Mouse (Mus musculus): ENCODE measurements around the gene Xlr3b. TPM values are rescaled to one million over a fixed set of nuclear protein-coding genes. Genes with fewer than 3 reads are reported as not detected.
A peak's percentile ranks its signal among the peaks of the same experiment; 100 is the strongest.
"Not testable (repeated sequence)": the region's sequence is repeated elsewhere in the genome, so short reads cannot be mapped to it uniquely, and the experiment has no call there.

Gene Xlr3b
- 7.2 and 7.4 TPM in 2 replicates for polyA plus RNA-seq (2014; fragmentation: Nextera tagmentation; extraction: Ambion mirVana)

DNA sequence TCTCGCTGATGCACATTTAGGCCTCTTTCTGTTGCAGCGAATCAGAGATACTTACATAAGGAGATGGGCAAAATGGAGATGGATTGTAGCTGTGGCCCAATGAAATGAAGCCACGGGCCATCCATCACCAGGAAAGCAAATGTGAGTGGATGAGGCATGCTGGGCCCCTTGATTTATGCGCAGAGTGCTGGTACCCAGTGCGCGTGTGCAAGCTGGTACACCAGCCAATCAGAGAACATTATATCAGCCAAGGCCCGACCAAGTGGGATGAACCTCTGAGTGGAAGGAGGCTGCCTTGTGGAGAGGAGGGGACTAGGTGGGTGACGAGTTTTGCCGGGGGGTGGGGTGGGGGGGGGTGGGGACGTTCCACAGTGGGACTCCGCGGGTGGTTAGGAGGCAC is at the start of gene Xlr3b:
Xlr3b (plus strand) TSS at position 274 of the 400 bp plus-strand sequence.
- not testable (repeated sequence) for H3K4me1 ChIP-seq (ENCODE audit: control insufficient read depth, insufficient read depth, low read length); H3K36me3 ChIP-seq (ENCODE audit: control insufficient read depth, insufficient read depth, low read length); H3K4me2 ChIP-seq; ATAC-seq (replicated peaks; ENCODE audit: insufficient number of reproducible peaks, low FRiP score, low TSS enrichment); H3K9me3 ChIP-seq (replicated peaks; ENCODE audit: control insufficient read depth, low read length); H3K4me3 ChIP-seq (ENCODE audit: low read depth, low read length); H3K27ac ChIP-seq (ENCODE audit: low read depth, low read length); H3K27me3 ChIP-seq (ENCODE audit: control insufficient read depth, insufficient read depth, low read length); H3K9ac ChIP-seq (ENCODE audit: low read depth, low read length)
- 75% methylated on average over 11 of the region's 12 CpGs for WGBS (ENCODE audit: insufficient replicate concordance)

- not testable (repeated sequence) for H3K4me2 ChIP-seq; H3K27me3 ChIP-seq (ENCODE audit: control insufficient read depth, insufficient read depth, low read length); H3K9ac ChIP-seq (ENCODE audit: low read depth, low read length); H3K36me3 ChIP-seq (ENCODE audit: control insufficient read depth, insufficient read depth, low read length); ATAC-seq (replicated peaks; ENCODE audit: insufficient number of reproducible peaks, low FRiP score, low TSS enrichment); H3K9me3 ChIP-seq (replicated peaks; ENCODE audit: control insufficient read depth, low read length); H3K4me3 ChIP-seq (ENCODE audit: low read depth, low read length); H3K27ac ChIP-seq (ENCODE audit: low read depth, low read length); H3K4me1 ChIP-seq (ENCODE audit: control insufficient read depth, insufficient read depth, low read length)
- no CpG with 5 or more reads among the region's 7 CpGs for WGBS (ENCODE audit: insufficient replicate concordance)
These were observed 48.8 kb upstream of the Xlr3b start for GRCm38 (mm10) chrX:73143218-73143618.

- no CpG with 5 or more reads among the region's 20 CpGs for WGBS (ENCODE audit: insufficient replicate concordance)
- ATAC-seq (replicated peaks; ENCODE audit: insufficient number of reproducible peaks, low FRiP score, low TSS enrichment) = not testable (repeated sequence)
These were observed 43.5 kb upstream of the Xlr3b start, which contains the start of gene Xlr5b for GRCm38 (mm10) chrX:73148496-73148895. Xlr5b (plus strand) TSS chrX:73148796.

DNA sequence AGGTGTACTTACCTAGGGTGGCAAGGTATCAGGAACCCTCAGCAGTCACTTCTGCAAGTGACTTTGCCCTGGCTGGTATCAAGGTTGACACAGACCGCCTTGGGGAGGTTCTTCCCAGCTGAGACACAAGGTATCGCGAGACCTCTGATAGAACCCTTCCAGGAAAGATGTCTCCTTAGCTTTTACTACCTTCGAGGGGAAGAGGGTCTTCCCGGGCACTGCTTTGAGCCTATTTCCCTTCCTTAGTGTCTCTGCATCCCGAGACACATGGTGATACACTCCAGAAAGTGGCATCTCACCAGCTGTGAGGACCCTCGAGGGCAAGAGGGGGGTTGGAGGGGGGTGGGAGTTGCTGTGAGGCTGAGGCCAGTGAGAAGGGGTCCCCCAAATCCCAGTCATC is 42.7 kb upstream of the Xlr3b start, which contains the start of gene DXBay18:
DXBay18 (minus strand) TSS at position 101 of the 400 bp plus-strand sequence.
- not testable (repeated sequence) for H3K4me3 ChIP-seq (ENCODE audit: low read depth, low read length); H3K9ac ChIP-seq (ENCODE audit: low read depth, low read length)
- no CpG with 5 or more reads among the region's 7 CpGs for whole genome bisulfite sequencing (ENCODE audit: insufficient replicate concordance)

More at GRCm38 (mm10) chrX:73148496-73148895, 43.5 kb upstream of the Xlr3b start, which contains the start of gene Xlr5b:
- H3K27me3 ChIP-seq (ENCODE audit: control insufficient read depth, insufficient read depth, low read length); H3K9ac ChIP-seq (ENCODE audit: low read depth, low read length); H3K9me3 ChIP-seq (replicated peaks; ENCODE audit: control insufficient read depth, low read length); H3K4me2 ChIP-seq; H3K36me3 ChIP-seq (ENCODE audit: control insufficient read depth, insufficient read depth, low read length); H3K4me3 ChIP-seq (ENCODE audit: low read depth, low read length); H3K4me1 ChIP-seq (ENCODE audit: control insufficient read depth, insufficient read depth, low read length); H3K27ac ChIP-seq (ENCODE audit: low read depth, low read length): not testable (repeated sequence)

GRCm38 (mm10) chrX:73176889-73177288 is 15.1 kb upstream of the Xlr3b start, which contains the start of gene Spin2d:
Spin2d (minus strand) TSS chrX:73176989.
- whole genome bisulfite sequencing (ENCODE audit: insufficient replicate concordance) = 74% methylated on average over 4 of the region's 15 CpGs

More for the DNA sequence above, 42.7 kb upstream of the Xlr3b start, which contains the start of gene DXBay18:
- H3K4me2 ChIP-seq; H3K4me1 ChIP-seq (ENCODE audit: control insufficient read depth, insufficient read depth, low read length); H3K36me3 ChIP-seq (ENCODE audit: control insufficient read depth, insufficient read depth, low read length); H3K27ac ChIP-seq (ENCODE audit: low read depth, low read length); ATAC-seq (replicated peaks; ENCODE audit: insufficient number of reproducible peaks, low FRiP score, low TSS enrichment); H3K27me3 ChIP-seq (ENCODE audit: control insufficient read depth, insufficient read depth, low read length); H3K9me3 ChIP-seq (replicated peaks; ENCODE audit: control insufficient read depth, low read length): not testable (repeated sequence)

DNA sequence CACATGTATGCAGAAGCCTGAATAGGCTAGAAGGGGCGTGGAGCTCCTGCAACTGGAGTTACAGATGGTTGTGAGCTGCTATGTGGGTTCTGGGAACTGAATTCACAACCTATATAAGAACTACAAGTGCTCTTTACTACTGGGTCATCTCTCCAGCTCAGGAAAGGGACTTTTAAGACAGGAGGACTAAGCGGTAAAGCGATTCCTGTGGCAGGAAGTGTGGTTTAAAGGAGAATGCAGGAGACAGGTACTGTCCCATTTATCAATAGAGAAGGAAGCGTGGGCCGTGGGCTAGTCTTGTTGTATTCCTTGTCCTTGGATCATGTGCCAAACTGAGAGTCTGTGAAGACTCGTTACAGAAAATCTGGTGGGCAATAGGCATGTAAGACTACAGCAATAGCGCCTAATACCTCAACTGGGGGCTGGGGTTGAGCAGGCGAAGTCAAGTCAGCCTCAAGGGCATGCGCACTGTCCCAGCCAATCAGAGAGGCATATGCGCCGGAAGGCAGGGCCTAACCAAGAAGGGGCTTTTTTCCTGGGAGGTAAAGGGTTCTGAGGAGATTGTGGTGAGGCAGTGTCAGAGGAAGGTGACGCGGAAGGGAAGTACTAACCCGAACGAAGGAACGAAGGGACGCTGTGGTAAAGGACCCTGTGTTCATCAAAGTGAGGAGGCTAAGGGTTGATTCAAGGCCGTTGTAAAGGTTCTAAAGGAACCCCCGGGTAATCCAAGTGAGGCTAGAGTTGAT is 22.0 kb downstream of the Xlr3b start, which contains the start of gene Xlr4b:
Xlr4b (plus strand) TSS at position 515 of the 746 bp plus-strand sequence.
- not testable (repeated sequence) for H3K4me3 ChIP-seq (ENCODE audit: low read depth, low read length); ATAC-seq (replicated peaks; ENCODE audit: insufficient number of reproducible peaks, low FRiP score, low TSS enrichment); H3K4me1 ChIP-seq (ENCODE audit: control insufficient read depth, insufficient read depth, low read length); H3K9ac ChIP-seq (ENCODE audit: low read depth, low read length); H3K27me3 ChIP-seq (ENCODE audit: control insufficient read depth, insufficient read depth, low read length); H3K4me2 ChIP-seq; H3K27ac ChIP-seq (ENCODE audit: low read depth, low read length); H3K36me3 ChIP-seq (ENCODE audit: control insufficient read depth, insufficient read depth, low read length); H3K9me3 ChIP-seq (replicated peaks; ENCODE audit: control insufficient read depth, low read length)
- 70% methylated on average over 12 of the region's 19 CpGs for WGBS (ENCODE audit: insufficient replicate concordance)

More at GRCm38 (mm10) chrX:73176889-73177288, 15.1 kb upstream of the Xlr3b start, which contains the start of gene Spin2d:
- H3K4me2 ChIP-seq; H3K4me3 ChIP-seq (ENCODE audit: low read depth, low read length); H3K27me3 ChIP-seq (ENCODE audit: control insufficient read depth, insufficient read depth, low read length); H3K4me1 ChIP-seq (ENCODE audit: control insufficient read depth, insufficient read depth, low read length); H3K36me3 ChIP-seq (ENCODE audit: control insufficient read depth, insufficient read depth, low read length); H3K9ac ChIP-seq (ENCODE audit: low read depth, low read length); ATAC-seq (replicated peaks; ENCODE audit: insufficient number of reproducible peaks, low FRiP score, low TSS enrichment); H3K9me3 ChIP-seq (replicated peaks; ENCODE audit: control insufficient read depth, low read length); H3K27ac ChIP-seq (ENCODE audit: low read depth, low read length): not testable (repeated sequence)

GRCm38 (mm10) chrX:73225365-73225764 is 33.4 kb downstream of the Xlr3b start:
- no peaks in the 10 kb centered on the region for H3K9me3 ChIP-seq (replicated peaks; ENCODE audit: control insufficient read depth, low read length)
- H3K27me3 ChIP-seq (ENCODE audit: control insufficient read depth, insufficient read depth, low read length) = peaks cover 10% of the 10 kb centered on the region
- 39% methylated on average over 1 of the region's 1 CpGs for WGBS (ENCODE audit: insufficient replicate concordance)

GRCm38 (mm10) chrX:73227914-73228605 is 36.1 kb downstream of the Xlr3b start, which contains the start of gene F8a:
F8a (plus strand) TSS chrX:73228291.
- WGBS (ENCODE audit: insufficient replicate concordance) = 10% methylated on average over 35 of the region's 39 CpGs
- Histone ChIP-seq H3K27ac (ENCODE audit: low read depth, low read length) (peak within 1 kb of the TSS; percentile 73), H3K36me3 (ENCODE audit: control insufficient read depth, insufficient read depth, low read length) (no peaks in the 10 kb centered on the region), H3K27me3 (ENCODE audit: control insufficient read depth, insufficient read depth, low read length) (peaks cover 10% of the 10 kb centered on the region), H3K9me3 (replicated peaks; ENCODE audit: control insufficient read depth, low read length) (no peaks in the 10 kb centered on the region), H3K4me1 (ENCODE audit: control insufficient read depth, insufficient read depth, low read length) (no peaks in the 10 kb centered on the region), H3K4me3 (ENCODE audit: low read depth, low read length) (peak within 1 kb of the TSS; percentile 58), H3K4me2 (peak within 1 kb of the TSS; percentile 81), H3K9ac (ENCODE audit: low read depth, low read length) (peak within 1 kb of the TSS; percentile 72)
- peak; percentile 89 for ATAC-seq (replicated peaks; ENCODE audit: insufficient number of reproducible peaks, low FRiP score, low TSS enrichment)

More at GRCm38 (mm10) chrX:73225365-73225764, 33.4 kb downstream of the Xlr3b start:
- Histone ChIP-seq H3K36me3 (ENCODE audit: control insufficient read depth, insufficient read depth, low read length) (no peaks in the 10 kb centered on the region), H3K4me2 (no peak overlapping the region), H3K4me1 (ENCODE audit: control insufficient read depth, insufficient read depth, low read length) (no peaks in the 10 kb centered on the region), H3K4me3 (ENCODE audit: low read depth, low read length) (no peak overlapping the region), H3K27ac (ENCODE audit: low read depth, low read length) (no peak overlapping the region), H3K9ac (ENCODE audit: low read depth, low read length) (no peak overlapping the region)
- ATAC-seq (replicated peaks; ENCODE audit: insufficient number of reproducible peaks, low FRiP score, low TSS enrichment) = no peak

Data from heart, embryonic 11.5 days (tissue).